Mouse (Mus musculus) gastrocnemius, adult 2 months (tissue): Measurements from ENCODE around the gene Tmem191c. TPM values are rescaled to one million over a fixed set of nuclear protein-coding genes. Genes with fewer than 3 reads are reported as not detected.

Experiments used
- DNase-seq: peaks from one replicate; pipeline ENCODE4 v3.0.0; 2022
- H3K27ac ChIP-seq: fragments of 200-600 bp; 2 replicates; pipeline ENCODE4 v1.8.1; 2022; ENCODE audit warnings: mild to moderate bottlenecking
- H3K4me3 ChIP-seq: fragments of 200-600 bp; 2 replicates; pipeline ENCODE4 v1.8.1; 2022; ENCODE audit warnings: mild to moderate bottlenecking, moderate library complexity
- CTCF ChIP-seq: fragments of 200-600 bp; IDR thresholded peaks from 2 replicates; pipeline ENCODE4 v1.8.1; 2022; ENCODE audit warnings: antibody characterized with exemption, mild to moderate bottlenecking, moderate library complexity
- intact Hi-C: fragments of 180-260 bp; cut with DNase I; formaldehyde crosslinking; loops from one replicate; pipeline ENCODE4 v1.15.1; 2025
- total RNA-seq, 2 experiments: library from RNA; stranded (reverse); gene quantifications; 2 replicates each; pipeline ENCODE4 v1.2.3; 2021

Gene Tmem191c
- total RNA-seq, 2 experiments from 2014 or later, result 0.92 to 1.7 TPM

- intact Hi-C loops, result no loop called here
- no peak for DNase-seq
- Histone ChIP-seq H3K4me3 (no peak overlapping the region), H3K27ac (no peak overlapping the region)
- no peak for TF ChIP-seq CTCF
Measured at GRCm38 (mm10) chr16:17312531-17312930, 36.7 kb downstream of the Tmem191c start.

GRCm38 (mm10) chr16:17316554-17316953, 40.7 kb downstream of the Tmem191c start:
- no peak for TF ChIP-seq CTCF
- intact Hi-C loops, result no loop called here
- no peak for DNase-seq
- no peak overlapping the region for H3K27ac ChIP-seq
- no peak overlapping the region for H3K4me3 ChIP-seq

- intact Hi-C loops, result no loop called here
- TF ChIP-seq CTCF, result no peak
- Histone ChIP-seq H3K27ac (no peak overlapping the region), H3K4me3 (no peak overlapping the region)
- no peak for DNase-seq
Measured at GRCm38 (mm10) chr16:17321481-17321880, 45.6 kb downstream of the Tmem191c start.

- TF ChIP-seq CTCF, result no peak
- DNase-seq, result no peak
- no peak overlapping the region for H3K27ac ChIP-seq
- H3K4me3 ChIP-seq, result no peak overlapping the region
- intact Hi-C loops, result no loop called here
Measured at GRCm38 (mm10) chr16:17324745-17325144, 48.9 kb downstream of the Tmem191c start.

- no peak for DNase-seq
- intact Hi-C loops, result no loop called here
- Histone ChIP-seq H3K4me3 (no peak overlapping the region), H3K27ac (no peak overlapping the region)
- TF ChIP-seq CTCF, result no peak
Measured at GRCm38 (mm10) chr16:17326064-17326463, 50.2 kb downstream of the Tmem191c start.

GRCm38 (mm10) chr16:17329848-17330570, 54.1 kb downstream of the Tmem191c start:
- intact Hi-C loops, result no loop called here
- TF ChIP-seq CTCF, result no peak
- no peak overlapping the region for H3K27ac ChIP-seq
- H3K4me3 ChIP-seq, result no peak overlapping the region
- DNase-seq, result no peak

- DNase-seq, result no peak
- no peak within 1 kb of the TSS for H3K4me3 ChIP-seq
- H3K27ac ChIP-seq, result no peak within 1 kb of the TSS
- intact Hi-C loops, result no loop called here
- TF ChIP-seq CTCF, result no peak
Measured at GRCm38 (mm10) chr16:17331116-17331515, 55.2 kb downstream of the Tmem191c start, which contains the start of gene Serpind1. Gene Serpind1, plus strand, starts transcription at chr16:17331371.

- intact Hi-C loops, result no loop called here
- no peak overlapping the region for H3K27ac ChIP-seq
- no peak overlapping the region for H3K4me3 ChIP-seq
- DNase-seq, result no peak
- TF ChIP-seq CTCF, result no peak
Measured at GRCm38 (mm10) chr16:17331855-17332254, 56.0 kb downstream of the Tmem191c start.

Other genes with a start within 250 kb of the Tmem191c start
- 1 to 10 TPM in 1 of 2 experiments, under 1 TPM in 1; 0.43 to 1.5 TPM for gene Ypel1, start 206.4 kb upstream of the Tmem191c start, total RNA-seq
- 10 to 100 TPM; 27.6 to 31.4 TPM for gene Ppil2, start 164.8 kb upstream of the Tmem191c start, total RNA-seq
- gene 2610318N02Rik, start 150.9 kb upstream of the Tmem191c start, total RNA-seq, result not detected
- 1 to 10 TPM; 4.3 to 8.0 TPM for gene Sdf2l1, start 143.7 kb upstream of the Tmem191c start, total RNA-seq
- under 1 TPM in 1 of 2 experiments, not detected in 1; 0.31 TPM for gene Ydjc, start 131.5 kb upstream of the Tmem191c start, total RNA-seq
- under 1 TPM in 1 of 2 experiments, not detected in 1; 0.11 TPM for gene Ccdc116, start 128.8 kb upstream of the Tmem191c start, total RNA-seq
- 100 to 1,000 TPM; 143 to 150 TPM for gene Ube2l3, start 73.4 kb upstream of the Tmem191c start, total RNA-seq
- under 1 TPM in 1 of 2 experiments, not detected in 1; 0.05 TPM for gene Rimbp3, start 67.5 kb upstream of the Tmem191c start, total RNA-seq
- 1 to 10 TPM; 1.1 to 1.8 TPM for gene Hic2, start 42.5 kb upstream of the Tmem191c start, total RNA-seq
- under 1 TPM; 0.15 to 0.28 TPM for gene Serpind1, start 55.3 kb downstream of the Tmem191c start, total RNA-seq
- gene Snap29, start 129.9 kb downstream of the Tmem191c start, total RNA-seq, result 10 to 100 TPM; 18.4 to 25.0 TPM
- 10 to 100 TPM; 20.2 to 24.3 TPM for gene Pi4ka, start 130.2 kb downstream of the Tmem191c start, total RNA-seq
- gene Crkl, start 175.9 kb downstream of the Tmem191c start, total RNA-seq, result 10 to 100 TPM; 21.6 to 28.3 TPM
- under 1 TPM in 1 of 2 experiments, not detected in 1; 0.08 TPM for gene Aifm3, start 213.5 kb downstream of the Tmem191c start, total RNA-seq
- 10 to 100 TPM; 25.2 to 25.9 TPM for gene Lztr1, start 232.6 kb downstream of the Tmem191c start, total RNA-seq